Mouse (Mus musculus) forebrain, postnatal 0 days (tissue): Measurements from ENCODE around the gene Slc25a4. TPM values are rescaled to one million over a fixed set of nuclear protein-coding genes. Genes with fewer than 3 reads are reported as not detected.
"Not testable (repeated sequence)": the region's sequence is repeated elsewhere in the genome, so short reads cannot be mapped to it uniquely, and the experiment has no call there.

Experiments
- ATAC-seq: fragments of 200-750 bp; cut with Nextera tagmentation; 2 replicates; pipeline ENCODE4 v1.8.0; 2017; ENCODE audit warnings: mild to moderate bottlenecking, moderate library complexity
- DNase-seq: peaks from one replicate; pipeline ENCODE4 v3.0.0-alpha.2; 2015
- H3K27ac ChIP-seq: fragments of 300-500 bp; sonication (generic); 2 replicates; pipeline ENCODE4 v1.5.1; 2014; ENCODE audit warnings: low read depth, mild to moderate bottlenecking, antibody characterized with exemption, low read length, moderate library complexity, mixed read lengths
- H3K27me3 ChIP-seq: fragments of 300-500 bp; sonication (generic); 2 replicates; pipeline ENCODE4 v1.6.1; 2014; ENCODE audit warnings: mild to moderate bottlenecking, low read length, mixed read lengths; ENCODE audit not compliant: insufficient read depth
- H3K36me3 ChIP-seq: fragments of 300-500 bp; sonication (generic); 2 replicates; pipeline ENCODE4 v1.6.1; 2014; ENCODE audit warnings: mild to moderate bottlenecking, moderate library complexity; ENCODE audit not compliant: insufficient read depth
- H3K4me1 ChIP-seq: fragments of 300-500 bp; sonication (generic); 2 replicates; pipeline ENCODE4 v1.6.1; 2014; ENCODE audit warnings: antibody characterized with exemption; ENCODE audit not compliant: insufficient read depth
- H3K4me2 ChIP-seq: fragments of 300-500 bp; sonication (generic); 2 replicates; pipeline ENCODE4 v1.6.1; 2014; ENCODE audit warnings: low read depth, mild to moderate bottlenecking, moderate library complexity
- H3K4me3 ChIP-seq: fragments of 300-500 bp; sonication (generic); 2 replicates; pipeline ENCODE4 v1.5.1; 2014; ENCODE audit warnings: low read depth, low read length, mixed read lengths
- H3K9ac ChIP-seq: fragments of 300-500 bp; sonication (generic); 2 replicates; pipeline ENCODE4 v1.6.1; 2014; ENCODE audit warnings: mild to moderate bottlenecking
- H3K9me3 ChIP-seq: fragments of 300-500 bp; sonication (generic); 2 replicates; pipeline ENCODE4 v1.6.1; 2016; ENCODE audit warnings: low read length
- CTCF ChIP-seq: sonication (generic); IDR thresholded peaks from 2 replicates; pipeline ENCODE4 v1.5.1; 2016; ENCODE audit warnings: antibody characterized with exemption, control low read depth, low read depth
- WGBS: fragments of 180-500 bp; shearing (Covaris S2); extraction: QIAGEN DNeasy Blood & Tissue Kit; methylation state at CpG from one replicate; pipeline ENCODE4 v1.1.7; 2014; 5-methylcytosine and 5-hydroxymethylcytosine counted together
- polyA plus RNA-seq: library from polyadenylated mRNA; unstranded; fragments of >200 nt; fragmentation: Nextera tagmentation; extraction: Ambion mirVana; gene quantifications from 2 replicates; pipeline ENCODE4 v1.2.1, GENCODE M21; 2015
- total RNA-seq: library from RNA; depleted of rRNA; stranded (reverse); fragments of >200 nt; gene quantifications from 2 replicates; pipeline ENCODE4 v1.2.3, GENCODE M21; 2014

Gene Slc25a4
- total and polyA plus RNA-seq, 2 experiments from 2014 or later: 925 to 945 TPM

DNA sequence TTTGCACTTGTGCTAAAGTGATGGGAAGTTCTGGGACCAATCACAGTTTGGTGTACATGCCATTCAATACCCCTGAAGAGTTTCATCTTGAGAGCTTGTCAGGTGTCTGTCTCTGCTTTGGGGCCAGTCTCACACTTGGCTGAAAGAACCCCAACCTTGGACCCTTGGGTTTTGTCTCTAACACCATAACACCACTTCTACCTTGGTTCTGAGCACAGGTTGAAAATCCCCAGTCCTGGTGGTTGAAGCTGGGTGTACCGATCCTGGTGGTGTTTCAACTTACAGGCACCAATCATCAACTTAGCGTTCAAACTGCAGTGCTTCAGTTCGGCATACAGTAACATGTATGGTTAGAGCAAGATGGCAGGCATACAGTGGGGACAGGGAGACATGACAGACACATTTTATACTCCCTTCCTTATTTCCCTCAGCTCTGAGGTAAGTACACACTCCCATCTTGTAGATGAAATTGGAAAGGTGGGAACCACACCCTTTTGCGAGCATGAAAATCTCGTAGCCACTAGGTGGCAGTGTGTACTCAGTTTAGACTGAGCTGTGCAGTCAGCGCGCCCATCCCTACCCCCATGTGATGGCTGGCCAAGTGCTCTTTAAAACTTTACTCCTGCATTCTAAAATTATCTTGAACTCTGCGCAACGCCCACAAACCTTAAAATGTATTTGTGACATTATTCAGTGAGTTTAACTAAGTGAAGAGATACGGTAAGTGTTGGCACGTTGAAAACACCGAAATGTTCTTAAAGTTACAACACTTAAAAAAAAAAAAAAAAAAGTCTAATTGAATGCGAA, 30.7 kb upstream of the Slc25a4 start:
- TF ChIP-seq CTCF: peak; percentile 92
- H3K9ac ChIP-seq: no peak overlapping the region
- WGBS: 33% methylated on average over 13 of the region's 13 CpGs
- H3K4me2 ChIP-seq: no peak overlapping the region
- H3K27me3 ChIP-seq: peaks cover 16% of the 10 kb centered on the region; the same call in 1 of the 2 replicates
- peak; percentile 87 for ATAC-seq
- no peaks in the 10 kb centered on the region for H3K4me1 ChIP-seq
- H3K27ac ChIP-seq: no peak overlapping the region
- H3K9me3 ChIP-seq: no peaks in the 10 kb centered on the region
- H3K36me3 ChIP-seq: no peaks in the 10 kb centered on the region
- H3K4me3 ChIP-seq: no peak overlapping the region
- DNase-seq: peak; percentile 88

DNA sequence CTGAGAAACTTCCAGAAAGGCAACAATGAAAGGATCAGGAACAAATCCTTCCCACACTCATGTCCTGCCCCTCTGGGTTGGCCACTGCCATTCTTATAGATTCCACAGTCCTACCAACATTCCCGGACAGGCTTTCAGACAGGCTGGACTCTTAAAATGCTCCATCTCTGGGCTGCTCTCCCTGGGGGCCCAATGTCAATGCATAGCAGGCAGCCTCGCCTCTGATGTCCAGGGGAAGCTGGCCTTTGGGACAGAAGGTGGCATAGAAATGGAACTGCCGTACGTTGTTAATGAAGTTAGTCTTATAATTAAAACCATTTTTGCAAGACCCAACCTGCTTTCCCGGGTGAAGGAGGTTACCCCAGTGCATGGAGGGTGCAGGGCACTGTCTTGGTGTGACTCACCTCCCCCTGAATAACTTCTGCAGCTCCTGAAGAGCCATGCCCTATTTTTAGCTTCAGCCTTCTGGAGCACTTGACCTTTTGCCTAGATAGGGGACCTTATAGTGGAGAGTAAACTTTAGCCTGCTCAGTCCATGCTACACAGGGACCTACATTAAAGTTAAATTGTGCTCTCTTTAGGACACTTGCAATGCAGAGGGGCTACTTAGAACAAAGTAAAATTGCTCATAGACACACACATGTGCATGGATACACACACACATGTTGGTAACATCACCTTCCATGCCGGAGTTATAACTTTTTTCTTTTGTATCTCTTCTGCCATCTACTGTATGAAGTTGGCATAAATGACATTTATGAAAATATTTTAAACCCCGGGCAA, 25.5 kb upstream of the Slc25a4 start:
- no peaks in the 10 kb centered on the region for H3K9me3 ChIP-seq
- no peak overlapping the region for H3K27ac ChIP-seq
- H3K36me3 ChIP-seq: no peaks in the 10 kb centered on the region
- WGBS: 69% methylated on average over 7 of the region's 7 CpGs
- ATAC-seq (peak; percentile 42; the same call in 1 of the 2 replicates), DNase-seq (no peak)
- peaks cover 16% of the 10 kb centered on the region; the same call in 1 of the 2 replicates for H3K27me3 ChIP-seq
- H3K9ac ChIP-seq: no peak overlapping the region
- H3K4me2 ChIP-seq: no peak overlapping the region
- no peak overlapping the region for H3K4me3 ChIP-seq
- TF ChIP-seq CTCF: peak; percentile 55
- no peaks in the 10 kb centered on the region for H3K4me1 ChIP-seq

DNA sequence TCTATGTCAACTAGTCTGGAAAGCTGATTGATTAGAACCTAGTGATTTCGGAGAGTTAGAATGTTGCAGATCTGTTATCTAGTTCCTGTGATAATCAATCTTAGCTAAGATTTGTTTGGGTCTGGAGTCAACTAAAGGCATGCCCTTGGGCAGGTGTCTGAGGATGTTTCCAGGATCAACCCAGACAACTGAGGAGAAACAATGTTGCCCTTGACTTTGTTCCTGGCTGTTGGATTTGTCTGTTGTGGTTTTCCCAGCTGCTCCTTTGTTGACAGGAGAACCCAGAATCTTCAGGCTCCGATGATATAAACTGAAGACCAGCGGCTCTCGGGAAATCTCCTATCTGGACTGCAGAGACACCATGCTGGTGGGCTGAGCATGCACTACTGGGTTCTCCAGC, 23.7 kb upstream of the Slc25a4 start:
- no peak overlapping the region for H3K4me2 ChIP-seq
- H3K36me3 ChIP-seq: no peaks in the 10 kb centered on the region
- peaks cover 15% of the 10 kb centered on the region; the same call in 1 of the 2 replicates for H3K27me3 ChIP-seq
- H3K4me1 ChIP-seq: no peaks in the 10 kb centered on the region
- DNase-seq (no peak), ATAC-seq (no peak)
- H3K9ac ChIP-seq: no peak overlapping the region
- no peaks in the 10 kb centered on the region for H3K9me3 ChIP-seq
- H3K4me3 ChIP-seq: no peak overlapping the region
- 89% methylated on average over 4 of the region's 4 CpGs for WGBS
- no peak for TF ChIP-seq CTCF
- no peak overlapping the region for H3K27ac ChIP-seq

DNA sequence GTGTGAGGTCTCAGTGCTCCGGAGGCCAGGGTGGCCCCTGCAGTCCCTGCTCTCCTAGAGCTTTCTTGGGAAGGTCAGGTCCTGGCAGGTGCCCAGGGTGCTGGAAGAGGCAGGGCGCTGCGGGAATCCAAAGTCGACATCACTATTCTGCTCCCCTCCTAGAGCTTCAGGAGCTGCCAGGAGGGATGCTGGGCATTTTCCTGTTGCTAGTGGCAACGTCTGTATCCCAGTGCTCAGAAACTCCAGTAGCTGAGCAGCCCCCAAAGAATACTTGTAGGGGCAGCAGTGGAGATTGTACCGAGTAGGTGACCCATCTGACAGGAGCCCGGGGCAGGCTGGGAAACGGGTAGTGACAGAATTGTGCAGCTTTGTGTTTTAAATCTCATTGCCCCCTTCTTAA, 21.7 kb upstream of the Slc25a4 start:
- H3K27ac ChIP-seq: 0 out of 2 replicates have a peak overlapping the region, but pooled peaks have one; percentile 9
- DNase-seq: peak; percentile 57
- no peak overlapping the region for H3K4me2 ChIP-seq
- no peaks in the 10 kb centered on the region for H3K9me3 ChIP-seq
- H3K4me3 ChIP-seq: no peak overlapping the region
- H3K27me3 ChIP-seq: 0 out of 2 replicates have a peak, but pooled peaks cover 4% of the 10 kb centered on the region
- H3K9ac ChIP-seq: no peak overlapping the region
- 44% methylated on average over 8 of the region's 8 CpGs for WGBS
- H3K4me1 ChIP-seq: no peaks in the 10 kb centered on the region
- no peak for TF ChIP-seq CTCF
- H3K36me3 ChIP-seq: no peaks in the 10 kb centered on the region
- ATAC-seq: peak; percentile 85

DNA sequence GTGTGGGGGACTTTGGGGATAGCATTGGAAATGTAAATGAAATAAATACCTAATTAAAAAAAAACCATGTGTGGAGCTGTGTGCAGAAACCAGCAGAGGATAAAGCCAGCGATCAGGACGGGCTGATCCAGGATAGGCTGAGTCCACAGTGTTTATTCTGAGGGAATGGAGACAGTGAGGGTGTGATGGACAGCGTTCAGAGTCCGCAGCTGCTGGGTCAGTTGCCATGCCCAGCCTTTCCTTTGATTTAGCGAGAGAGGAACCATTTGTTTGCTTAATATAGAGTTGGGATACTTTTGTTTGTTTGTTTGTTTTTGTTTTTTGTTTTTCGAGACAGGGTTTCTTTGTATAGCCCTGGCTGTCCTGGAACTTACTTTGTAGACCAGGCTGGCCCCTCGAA, 20.9 kb upstream of the Slc25a4 start:
- H3K4me1 ChIP-seq, DNase-seq, H3K9me3 ChIP-seq, H3K4me3 ChIP-seq, H3K9ac ChIP-seq, H3K27ac ChIP-seq, H3K27me3 ChIP-seq, ATAC-seq, H3K4me2 ChIP-seq, H3K36me3 ChIP-seq: not testable (repeated sequence)
- WGBS: 79% methylated on average over 7 of the region's 7 CpGs

DNA sequence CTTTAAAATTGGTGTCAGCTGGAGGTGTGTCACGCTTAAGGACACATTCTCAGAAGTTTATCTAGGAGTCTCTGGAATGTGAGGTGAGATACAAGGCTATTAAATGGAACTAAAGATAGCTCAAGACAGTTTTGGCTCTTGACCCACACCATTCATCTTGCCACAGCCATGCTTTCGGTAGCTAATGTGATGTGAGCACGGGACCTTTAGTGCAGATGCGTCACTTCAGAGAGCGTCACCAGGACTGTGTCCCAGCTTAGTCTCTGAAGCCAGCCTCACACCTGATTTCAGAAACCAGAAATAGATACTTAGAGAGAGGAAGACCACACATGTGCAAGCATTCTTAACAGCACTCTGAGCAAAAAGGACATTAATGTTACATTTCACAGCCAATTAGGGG, 15.5 kb upstream of the Slc25a4 start:
- H3K27ac ChIP-seq: no peak overlapping the region
- ATAC-seq (no peak), DNase-seq (no peak)
- no peak overlapping the region for H3K4me2 ChIP-seq
- no peaks in the 10 kb centered on the region for H3K4me1 ChIP-seq
- H3K9me3 ChIP-seq: no peaks in the 10 kb centered on the region
- H3K27me3 ChIP-seq: no peaks in the 10 kb centered on the region
- H3K9ac ChIP-seq: no peak overlapping the region
- no peaks in the 10 kb centered on the region for H3K36me3 ChIP-seq
- no peak for TF ChIP-seq CTCF
- 91% methylated on average over 5 of the region's 5 CpGs for WGBS
- H3K4me3 ChIP-seq: no peak overlapping the region

DNA sequence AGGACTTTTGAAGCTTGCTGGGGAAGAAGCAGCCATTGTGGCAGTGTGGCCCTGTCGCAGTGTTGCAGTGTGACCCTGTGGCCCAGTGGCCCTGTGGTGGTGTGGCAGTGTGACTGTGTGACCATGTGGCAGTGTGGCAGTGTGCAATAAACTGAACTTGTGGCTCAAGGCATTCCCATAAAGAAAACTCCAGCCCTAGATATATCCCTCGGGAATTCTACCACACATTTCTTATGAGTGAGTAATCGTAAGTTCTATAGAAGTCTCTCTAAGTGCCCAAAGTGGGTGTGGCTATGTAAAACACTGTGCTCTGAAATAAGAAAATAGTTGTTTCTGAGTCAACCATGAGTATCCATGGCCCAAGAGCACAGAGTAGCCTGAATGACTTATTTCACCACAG, 14.4 kb upstream of the Slc25a4 start:
- no peak for TF ChIP-seq CTCF
- H3K27me3 ChIP-seq: no peaks in the 10 kb centered on the region
- DNase-seq (no peak), ATAC-seq (no peak)
- H3K9ac ChIP-seq: no peak overlapping the region
- H3K4me2 ChIP-seq: no peak overlapping the region
- H3K4me3 ChIP-seq: no peak overlapping the region
- H3K36me3 ChIP-seq: no peaks in the 10 kb centered on the region
- 75% methylated on average over 3 of the region's 3 CpGs for WGBS
- no peak overlapping the region for H3K27ac ChIP-seq
- H3K9me3 ChIP-seq: no peaks in the 10 kb centered on the region
- H3K4me1 ChIP-seq: no peaks in the 10 kb centered on the region
